Mouse (Mus musculus): Measurements from ENCODE around the gene Cenpt.

DNA sequence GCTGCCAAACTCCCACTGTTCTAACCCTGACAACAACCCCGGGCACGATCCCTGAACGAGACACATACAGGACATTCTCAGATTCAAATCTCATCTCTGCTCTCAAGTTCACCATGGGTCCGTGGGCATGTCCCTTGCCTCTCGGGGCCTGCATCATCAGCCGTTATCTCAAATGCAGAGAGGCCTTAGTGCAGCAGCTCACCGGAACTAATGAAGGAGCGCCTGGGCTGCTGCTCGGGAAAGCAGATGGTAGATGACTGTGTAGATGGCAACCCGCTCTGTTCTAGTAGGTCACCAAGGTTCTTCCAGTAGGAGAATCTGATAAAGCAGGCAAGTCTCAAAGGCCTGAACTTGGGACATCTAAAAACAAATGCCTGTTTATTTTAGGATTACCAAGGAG lies 42.0 kb downstream of the Cenpt start:
- TF ChIP-seq POLR2A (IDR thresholded peaks at IDR 0.05; ENCODE audit: insufficient read depth, low read depth, low read length), result no peak
- TF ChIP-seq CTCF (IDR thresholded peaks at IDR 0.05; ENCODE audit: insufficient read depth, low read depth, low read length), result no peak
